Mouse (Mus musculus) mammary gland, adult 2 months (tissue): Measurements from ENCODE around the gene Ybx2. TPM values are rescaled to one million over a fixed set of nuclear protein-coding genes. Genes with fewer than 3 reads are reported as not detected.

Source experiments
- polyA plus RNA-seq: library from polyadenylated mRNA; depleted of rRNA; stranded (reverse); fragments of >200 nt; gene quantifications from 2 replicates; pipeline ENCODE4 v1.2.3, GENCODE M21; 2012; ENCODE audit warnings: low replicate concordance; rRNA removed

Ybx2 gene
- polyA plus RNA-seq: 24.9 and 28.8 TPM in 2 replicates

GRCm38 (mm10) chr11:69935137-69935879, at the start of gene Ybx2:
Gene Ybx2, plus strand, starts transcription at chr11:69935796.

DNA sequence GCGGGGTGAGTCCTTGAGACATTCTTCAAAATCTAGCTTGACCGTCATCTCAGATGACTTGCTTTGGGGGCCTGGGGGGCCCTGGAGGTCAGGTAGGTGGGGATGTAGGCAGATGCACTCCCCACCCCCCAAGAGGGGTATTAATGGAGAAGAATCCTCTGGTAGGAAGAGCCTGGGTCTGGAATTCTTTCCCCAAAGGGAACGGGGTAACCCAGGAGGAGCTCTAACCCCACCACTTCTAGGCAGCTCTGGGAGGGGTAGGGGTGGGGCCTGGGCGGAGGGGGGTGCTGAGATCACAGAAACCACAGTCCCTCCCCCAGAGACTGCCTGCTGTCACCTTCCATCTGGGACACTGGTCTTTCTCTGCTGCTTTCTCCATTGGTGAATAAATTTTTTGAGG, 40.3 kb upstream of the Ybx2 start, which contains the start of gene Acap1:
Gene Acap1, minus strand, starts transcription at position 249 of the 400 bp plus-strand sequence.

GRCm38 (mm10) chr11:69900471-69901405, 34.9 kb upstream of the Ybx2 start, which contains the start of the genes 2810408A11Rik and Neurl4:
Gene 2810408A11Rik, minus strand, starts transcription at chr11:69900987.
Gene Neurl4, plus strand, starts transcription at chr11:69901072.

DNA sequence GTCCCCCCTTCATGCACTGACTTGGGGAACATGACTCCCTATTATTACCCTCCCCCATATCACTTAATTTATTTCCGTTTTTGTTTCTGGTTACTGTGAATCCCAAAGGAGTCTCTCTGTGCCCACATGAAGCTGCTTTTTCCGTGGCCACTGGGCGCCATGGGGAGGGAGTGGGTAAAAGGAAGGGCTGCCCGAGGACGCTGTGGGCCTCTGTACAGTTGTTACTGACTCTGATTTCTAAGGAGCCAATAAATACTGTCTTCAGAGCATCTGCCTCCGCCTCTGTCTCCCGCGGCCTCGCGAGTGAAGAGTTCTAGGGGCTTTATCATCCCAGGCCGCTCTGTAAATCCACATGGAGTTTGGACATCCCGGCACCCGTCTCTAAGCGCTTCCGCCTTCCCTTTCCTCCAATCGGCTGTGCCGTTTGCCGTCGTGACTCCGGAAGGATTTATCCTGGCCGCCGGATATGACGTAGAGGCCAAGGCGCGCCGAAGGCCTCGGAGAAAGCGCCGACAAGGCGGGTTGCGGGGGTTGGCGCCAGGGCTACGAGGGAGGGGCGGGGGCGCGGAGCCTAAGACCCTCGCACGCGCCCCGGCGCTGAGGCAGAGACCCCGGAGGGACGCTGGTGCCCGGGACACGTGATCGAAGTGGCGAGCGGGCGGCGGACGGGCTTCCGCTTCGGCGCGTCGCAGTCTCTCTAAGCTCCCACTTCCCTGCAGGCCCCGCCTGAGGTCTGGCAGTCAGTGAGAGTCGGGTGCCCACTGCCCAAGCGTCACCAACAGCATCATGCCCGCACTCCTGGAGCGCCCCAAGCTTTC, 21.8 kb upstream of the Ybx2 start, which contains the start of gene Gps2:
Gene Gps2, plus strand, starts transcription at position 335 of the 818 bp plus-strand sequence.

DNA sequence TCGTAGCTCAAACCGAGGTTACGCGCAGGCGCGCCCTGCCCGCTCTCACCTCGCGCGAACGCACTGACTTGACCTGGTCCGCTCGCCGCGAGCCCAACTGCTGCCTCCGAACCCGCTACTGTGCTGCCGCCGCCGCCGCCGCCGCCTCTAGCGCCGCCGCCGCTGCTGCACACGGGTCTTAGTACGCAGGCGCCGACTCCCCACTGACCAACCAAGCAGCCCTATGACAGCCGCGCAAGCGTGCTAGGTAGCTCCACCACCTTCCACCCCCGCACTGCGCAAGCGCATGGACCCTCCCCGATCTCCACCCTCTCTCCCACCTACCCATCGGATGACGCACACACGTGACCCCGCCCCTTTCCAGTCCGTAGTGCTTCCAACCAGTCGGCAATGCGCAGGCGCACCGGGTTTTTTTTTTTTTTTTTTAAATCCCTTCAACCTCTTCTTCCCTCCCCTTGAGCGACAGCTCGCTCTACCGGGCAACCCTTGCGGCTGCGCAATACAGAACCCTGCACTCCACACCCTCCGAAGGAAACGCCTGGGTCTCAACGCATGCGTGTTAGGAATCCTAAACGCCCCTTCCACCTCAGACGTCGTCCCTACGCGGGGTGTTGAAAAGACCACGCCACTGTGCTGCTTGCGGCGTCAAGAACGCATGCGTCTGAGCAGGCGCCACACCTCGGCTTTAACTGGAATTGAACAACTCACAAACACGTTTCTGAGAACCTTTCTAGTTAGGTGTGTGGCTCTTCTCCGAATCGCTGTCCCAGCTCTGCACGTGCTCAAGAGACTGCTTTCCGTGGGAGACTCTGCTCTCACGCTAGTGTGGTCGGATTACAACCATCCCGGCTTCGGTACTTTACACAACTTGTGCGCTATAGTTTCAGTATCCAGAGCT, 14.2 kb upstream of the Ybx2 start, which contains the start of gene Eif5a:
Gene Eif5a, minus strand, starts transcription at position 845 of the 898 bp plus-strand sequence.

DNA sequence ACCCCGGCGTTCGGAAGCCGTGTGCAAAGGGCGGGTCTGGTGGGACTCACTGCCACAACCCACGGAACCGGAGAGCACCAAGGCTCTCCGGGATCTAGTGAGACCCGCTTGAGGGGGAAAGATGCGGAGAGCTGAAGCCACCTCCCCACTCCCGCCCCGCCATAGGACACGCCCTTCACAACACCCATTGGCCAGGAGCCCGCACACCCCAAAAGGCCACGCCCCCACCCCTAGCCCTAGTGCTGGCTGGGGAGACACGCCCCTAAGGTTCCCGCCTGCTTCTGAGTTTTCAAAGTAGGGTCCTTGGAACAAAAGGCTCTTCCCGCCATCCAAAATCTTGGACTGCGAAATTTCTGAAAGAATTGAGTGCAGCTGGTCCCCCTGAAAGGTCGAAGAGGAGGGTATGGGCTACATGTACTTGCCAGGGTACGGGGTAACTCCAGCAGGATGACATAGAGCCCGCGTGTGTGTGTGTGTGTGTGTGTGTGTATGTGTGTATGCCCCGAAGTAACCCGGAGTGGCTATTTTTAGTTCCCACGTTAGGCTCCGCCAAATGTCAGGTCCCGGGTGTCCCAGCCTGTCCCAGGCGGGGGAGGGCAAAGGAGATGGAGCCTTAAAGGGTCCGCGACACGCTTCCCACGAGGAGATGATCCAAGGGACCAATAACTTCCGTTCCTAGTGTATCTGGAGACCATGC, 12.6 kb downstream of the Ybx2 start, which contains the start of gene Slc2a4:
Gene Slc2a4, minus strand, starts transcription at position 123 of the 697 bp plus-strand sequence.

GRCm38 (mm10) chr11:69964650-69965270, 29.2 kb downstream of the Ybx2 start, which contains the start of gene Cldn7:
Gene Cldn7, plus strand, starts transcription at chr11:69964779.

DNA sequence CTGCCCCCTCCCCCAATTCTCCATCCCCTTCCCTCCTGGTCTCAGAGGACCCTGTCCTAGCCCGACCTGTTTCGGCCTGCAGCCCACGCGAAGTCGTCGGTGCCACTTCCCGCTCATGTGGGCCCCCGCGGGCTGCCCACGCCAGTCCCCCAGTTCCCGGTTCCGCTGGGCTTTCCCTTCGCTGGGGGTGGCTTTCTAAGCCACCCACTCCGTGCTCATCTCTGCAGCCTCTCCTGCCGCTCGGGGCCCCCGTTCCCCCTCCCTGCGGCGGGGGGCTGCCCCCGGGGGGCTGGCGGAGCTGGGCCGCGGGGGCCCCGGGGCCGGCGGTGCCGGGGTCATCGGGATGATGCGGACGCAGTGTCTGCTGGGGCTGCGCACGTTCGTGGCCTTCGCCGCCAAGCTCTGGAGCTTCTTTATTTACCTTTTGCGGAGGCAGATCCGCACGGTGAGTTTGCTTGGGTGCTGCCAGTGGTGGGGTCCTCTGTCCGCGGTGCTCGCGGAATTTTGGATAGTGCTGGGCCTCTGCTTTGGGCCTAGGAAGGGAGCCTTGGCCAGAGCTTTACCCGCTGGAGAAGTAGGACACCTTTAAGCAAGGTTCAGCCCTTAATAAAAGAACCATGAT, 45.7 kb downstream of the Ybx2 start, which contains the start of gene Ctdnep1:
Gene Ctdnep1, plus strand, starts transcription at position 16 of the 622 bp plus-strand sequence.

DNA sequence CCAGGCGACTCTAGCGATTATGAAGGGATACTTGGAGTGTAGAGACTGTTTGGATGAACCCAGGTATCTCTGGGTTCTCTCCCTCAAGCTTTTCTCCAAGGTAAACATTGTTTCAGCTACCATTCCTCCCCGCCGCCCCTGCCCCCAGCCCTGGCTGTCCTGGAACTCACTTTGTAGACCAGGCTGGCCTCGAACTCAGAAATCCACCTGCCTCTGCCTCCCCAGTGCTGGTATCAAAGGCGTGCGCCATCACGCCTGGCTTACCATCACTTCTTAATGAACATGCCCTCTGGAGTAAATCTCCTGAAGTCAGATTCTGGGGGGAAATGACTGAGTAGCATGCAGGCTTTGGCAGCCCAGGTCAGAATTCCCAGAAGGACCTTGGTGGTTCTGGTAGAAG, 46.6 kb downstream of the Ybx2 start, which contains the start of gene Elp5:
Gene Elp5, minus strand, starts transcription at position 293 of the 400 bp plus-strand sequence.

Other genes starting within 250 kb of the Ybx2 start
- 48.2 and 64.3 TPM in 2 replicates for gene Tnfsf12, start 239.9 kb upstream of the Ybx2 start, polyA plus RNA-seq
- 8.4 and 11.1 TPM in 2 replicates for gene Tnfsfm13, start 239.7 kb upstream of the Ybx2 start, polyA plus RNA-seq
- 18.0 and 27.0 TPM in 2 replicates for gene Polr2a, start 177.2 kb upstream of the Ybx2 start, polyA plus RNA-seq
- not detected in 2 replicates for gene Slc35g3, start 173.8 kb upstream of the Ybx2 start, polyA plus RNA-seq
- gene Zbtb4, start 169.9 kb upstream of the Ybx2 start, polyA plus RNA-seq: 47.2 and 88.9 TPM in 2 replicates
- gene Chrnb1, start 139.9 kb upstream of the Ybx2 start, polyA plus RNA-seq: 14.0 and 38.5 TPM in 2 replicates
- 11.4 and 13.5 TPM in 2 replicates for gene Fgf11, start 133.9 kb upstream of the Ybx2 start, polyA plus RNA-seq
- gene Tmem102, start 130.2 kb upstream of the Ybx2 start, polyA plus RNA-seq: 4.5 and 10.8 TPM in 2 replicates
- not detected in 2 replicates for gene Gm39566, start 120.5 kb upstream of the Ybx2 start, polyA plus RNA-seq
- gene Spem2, start 117.3 kb upstream of the Ybx2 start, polyA plus RNA-seq: not detected in 2 replicates
- 0.19 and 0.35 TPM in 2 replicates for gene Spem1, start 113.6 kb upstream of the Ybx2 start, polyA plus RNA-seq
- 23.5 and 39.4 TPM in 2 replicates for gene Nlgn2, start 98.0 kb upstream of the Ybx2 start, polyA plus RNA-seq
- 180 and 280 TPM in 2 replicates for gene Tmem256, start 97.3 kb upstream of the Ybx2 start, polyA plus RNA-seq
- 125 and 161 TPM in 2 replicates for gene Plscr3, start 89.4 kb upstream of the Ybx2 start, polyA plus RNA-seq
- gene Tnk1, start 77.1 kb upstream of the Ybx2 start, polyA plus RNA-seq: 11.8 and 14.1 TPM in 2 replicates
- gene Tmem95, start 57.8 kb upstream of the Ybx2 start, polyA plus RNA-seq: not detected in 2 replicates
- 11.8 and 13.5 TPM in 2 replicates for gene Kctd11, start 54.4 kb upstream of the Ybx2 start, polyA plus RNA-seq
- 40.3 and 80.4 TPM in 2 replicates for gene Acap1, start 40.3 kb upstream of the Ybx2 start, polyA plus RNA-seq
- gene 2810408A11Rik, start 34.8 kb upstream of the Ybx2 start, polyA plus RNA-seq: 0.80 and 1.1 TPM in 2 replicates
- gene Neurl4, start 34.7 kb upstream of the Ybx2 start, polyA plus RNA-seq: 44.0 and 45.9 TPM in 2 replicates
- 130 and 139 TPM in 2 replicates for gene Gps2, start 21.9 kb upstream of the Ybx2 start, polyA plus RNA-seq
- 301 and 469 TPM in 2 replicates for gene Eif5a, start 13.8 kb upstream of the Ybx2 start, polyA plus RNA-seq
- gene Slc2a4, start 12.4 kb downstream of the Ybx2 start, polyA plus RNA-seq: 238 and 400 TPM in 2 replicates
- gene Cldn7, start 29.0 kb downstream of the Ybx2 start, polyA plus RNA-seq: 18.2 and 18.6 TPM in 2 replicates
- 110 and 163 TPM in 2 replicates for gene Ctdnep1, start 45.4 kb downstream of the Ybx2 start, polyA plus RNA-seq
- 55.0 and 105 TPM in 2 replicates for gene Elp5, start 46.7 kb downstream of the Ybx2 start, polyA plus RNA-seq
- gene Gabarap, start 55.3 kb downstream of the Ybx2 start, polyA plus RNA-seq: 358 and 921 TPM in 2 replicates
- gene Phf23, start 60.0 kb downstream of the Ybx2 start, polyA plus RNA-seq: 21.3 and 23.1 TPM in 2 replicates
- gene Dvl2, start 64.8 kb downstream of the Ybx2 start, polyA plus RNA-seq: 15.5 and 26.3 TPM in 2 replicates
- 171 and 264 TPM in 2 replicates for gene Acadvl, start 79.6 kb downstream of the Ybx2 start, polyA plus RNA-seq
- 22.3 and 22.8 TPM in 2 replicates for gene Dlg4, start 81.1 kb downstream of the Ybx2 start, polyA plus RNA-seq
- 2.4 TPM in 1 of 2 replicates, not detected in the other for gene Asgr1, start 118.3 kb downstream of the Ybx2 start, polyA plus RNA-seq
- 3.7 and 5.9 TPM in 2 replicates for gene Asgr2, start 156.8 kb downstream of the Ybx2 start, polyA plus RNA-seq
- 23.2 and 54.4 TPM in 2 replicates for gene Mgl2, start 194.5 kb downstream of the Ybx2 start, polyA plus RNA-seq
- 41.2 and 77.8 TPM in 2 replicates for gene Clec10a, start 220.4 kb downstream of the Ybx2 start, polyA plus RNA-seq